Mouse (Mus musculus) monocyte, adult 5-6 weeks (primary cell): ENCODE data around the gene Ccdc36. TPM values are rescaled to one million over a fixed set of nuclear protein-coding genes. Genes with fewer than 3 reads are reported as not detected.

Experiments used
- ATAC-seq: fragments of 153-309, 156-312 bp; replicated peaks from 2 replicates; pipeline ENCODE4 v1.8.0; 2017; ENCODE audit warnings: mild to moderate bottlenecking; ENCODE audit not compliant: low TSS enrichment, insufficient number of reproducible peaks, severe bottlenecking, poor library complexity, low FRiP score
- total RNA-seq: library from RNA; stranded (forward); fragments of 200-1000, 200-491, 200-594 nt; gene quantifications from 3 replicates; pipeline ENCODE4 v1.2.3, GENCODE M21; 2017

Ccdc36 gene
- total RNA-seq, 1 experiment from 2014 or later, result not detected

DNA sequence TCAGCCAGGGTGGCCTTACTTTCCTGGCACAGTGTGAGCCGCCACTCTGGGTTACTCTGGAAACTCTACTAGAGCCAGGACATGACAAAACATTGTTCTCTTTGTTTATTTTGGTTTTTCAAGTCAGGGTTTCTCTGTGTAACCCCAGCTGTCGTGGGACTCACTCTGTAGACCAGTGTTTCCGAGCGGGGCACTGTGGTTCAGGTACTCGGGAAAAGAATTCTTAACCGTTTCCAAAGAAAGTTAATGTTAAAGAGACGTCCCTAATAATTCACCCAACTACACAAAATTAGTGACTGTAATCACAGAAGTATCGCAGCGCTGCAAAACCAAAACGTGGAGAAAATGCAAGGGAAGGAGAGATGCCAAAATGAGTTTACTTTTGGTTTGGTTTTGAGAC, 39.7 kb downstream of the Ccdc36 start:
- ATAC-seq, result no peak

DNA sequence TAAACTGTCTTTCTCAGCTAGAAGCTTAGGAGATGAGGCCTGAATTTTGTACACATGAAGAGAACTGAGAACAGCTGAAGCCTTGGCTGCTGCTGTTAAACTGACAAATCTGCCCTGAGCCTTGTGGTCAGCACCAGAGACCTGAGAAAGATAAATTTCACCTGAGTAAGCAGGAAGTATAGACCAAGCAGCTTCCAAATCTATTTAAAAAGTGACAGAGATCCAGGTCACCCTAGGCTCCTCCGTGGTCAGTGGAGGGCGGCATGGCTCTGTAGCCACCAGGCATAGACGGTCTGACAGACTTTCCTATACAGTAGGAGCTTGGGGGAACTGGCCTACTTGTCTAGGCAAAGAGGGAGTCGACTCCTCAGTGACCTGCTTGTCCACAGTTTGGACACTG, 41.5 kb downstream of the Ccdc36 start:
- no peak for ATAC-seq

DNA sequence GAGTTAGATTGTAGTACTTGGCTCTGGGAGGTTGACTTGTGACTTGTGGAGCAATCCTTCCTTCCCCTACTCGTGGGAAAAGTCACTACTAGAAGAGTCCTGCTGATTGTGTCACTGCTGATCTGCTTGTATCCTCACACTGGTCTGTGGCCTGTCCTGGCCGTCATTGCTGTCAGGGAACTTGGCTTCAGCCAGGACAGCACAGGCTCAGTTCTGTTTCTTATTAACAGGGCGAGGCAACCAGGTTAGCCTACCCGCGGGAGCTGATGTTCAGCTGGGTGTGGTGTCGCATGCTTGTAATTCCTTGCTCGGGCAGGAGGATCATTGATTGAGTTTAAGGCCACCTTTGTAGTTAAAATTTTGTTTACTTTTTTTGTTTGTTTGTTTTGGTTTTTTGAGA, 43.3 kb downstream of the Ccdc36 start:
- no peak for ATAC-seq

DNA sequence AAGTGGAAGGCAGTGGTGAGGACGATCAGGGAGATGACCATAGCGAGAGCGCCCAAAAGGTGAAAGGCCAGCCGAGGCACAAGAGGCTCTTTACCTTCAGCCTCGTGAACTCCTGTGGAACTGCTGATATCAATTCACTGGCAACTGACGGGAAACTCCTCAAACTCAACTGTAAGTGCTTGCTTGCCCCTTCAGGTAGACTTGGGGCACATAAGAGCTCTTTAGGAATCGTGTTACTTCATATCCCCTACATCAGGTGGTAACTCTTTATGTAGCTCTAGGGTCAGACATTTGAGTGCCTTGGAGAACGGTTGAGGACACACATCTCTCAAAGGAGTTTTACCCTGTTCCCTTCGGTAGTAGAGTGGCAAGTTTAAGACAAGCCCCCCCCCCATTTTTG, 46.9 kb downstream of the Ccdc36 start:
- ATAC-seq, result no peak

DNA sequence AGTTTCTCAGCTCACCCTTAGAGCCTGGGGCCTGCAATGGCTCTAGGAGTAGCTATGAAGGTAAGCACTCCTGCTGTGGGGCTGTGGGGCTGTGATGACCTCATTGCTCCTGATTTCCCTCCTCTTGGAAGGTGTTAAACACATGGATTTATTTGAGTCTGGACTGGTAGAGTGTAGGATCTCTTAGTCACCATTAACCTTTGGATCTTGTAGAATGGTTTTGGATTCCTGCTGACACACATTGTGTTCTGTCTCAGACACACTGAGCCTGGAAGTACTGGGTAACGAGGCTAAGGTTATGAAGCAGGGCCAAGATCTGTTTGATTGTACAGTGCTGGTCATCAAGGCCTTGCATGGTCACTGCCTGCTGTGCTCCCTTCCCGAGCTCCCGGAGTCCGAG, 49.0 kb downstream of the Ccdc36 start:
- ATAC-seq, result no peak

DNA sequence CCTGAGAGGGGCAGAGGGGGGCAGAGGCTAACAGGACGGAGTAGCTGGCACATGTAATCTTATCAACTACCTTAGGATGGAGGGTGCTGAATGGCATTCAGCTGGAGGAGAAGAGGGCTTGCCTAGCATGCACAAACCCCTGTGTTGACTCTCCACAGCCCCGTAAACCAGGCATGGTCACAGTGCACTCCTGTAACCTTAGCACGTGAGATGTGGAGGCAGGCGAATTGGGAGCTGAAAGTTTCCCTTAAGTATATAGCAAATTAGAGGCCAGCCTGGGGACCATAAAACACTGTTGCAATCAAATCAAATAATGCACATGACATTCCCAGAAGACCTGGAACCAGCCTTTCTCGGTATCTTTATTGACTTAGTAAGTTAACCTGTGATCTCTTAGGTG, 49.5 kb downstream of the Ccdc36 start:
- no peak for ATAC-seq

DNA sequence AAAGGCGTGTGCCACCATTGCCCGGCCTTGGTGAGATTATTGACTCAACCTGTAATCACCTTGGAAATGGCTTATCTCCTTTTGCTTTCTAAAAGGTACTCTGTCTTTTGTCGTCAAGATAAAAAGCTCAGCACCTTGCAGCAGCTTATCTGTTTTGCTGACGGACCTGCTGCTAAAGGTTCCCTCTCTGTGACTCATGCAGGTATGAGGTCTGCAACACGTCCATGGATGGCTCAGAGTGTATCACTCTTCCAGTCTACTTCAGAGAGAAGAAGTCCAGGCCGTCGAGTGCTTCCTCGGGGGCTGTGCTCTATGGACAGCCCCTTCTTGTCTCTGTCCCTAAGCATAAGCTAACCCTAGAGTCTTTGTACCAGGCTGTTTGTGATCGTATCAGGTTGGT, 50.0 kb downstream of the Ccdc36 start:
- ATAC-seq, result no peak

Other genes starting within 250 kb of the Ccdc36 start
- under 0.01 to 1.2 TPM in 2 of 3 replicates, not detected in the other for gene Bsn, start 238.1 kb downstream of the Ccdc36 start, total RNA-seq
- 3.2 to 5.7 TPM (median 5.0 TPM) in 3 replicates for gene Dag1, start 164.5 kb downstream of the Ccdc36 start, total RNA-seq
- 1.1 to 1.9 TPM (median 1.6 TPM) in 3 replicates for gene Nicn1, start 138.1 kb downstream of the Ccdc36 start, total RNA-seq
- gene Amt, start 131.6 kb downstream of the Ccdc36 start, total RNA-seq, result 0.57 to 1.1 TPM in 2 of 3 replicates, not detected in the other
- gene Rhoa, start 122.4 kb downstream of the Ccdc36 start, total RNA-seq, result 777 to 880 TPM (median 867 TPM) in 3 replicates
- 9.4 to 19.9 TPM (median 16.0 TPM) in 3 replicates for gene Tcta, start 122.3 kb downstream of the Ccdc36 start, total RNA-seq
- gene Gpx1, start 89.6 kb downstream of the Ccdc36 start, total RNA-seq, result 1,210 to 1,931 TPM (median 1,658 TPM) in 3 replicates
- 106 to 168 TPM (median 114 TPM) in 3 replicates for gene Usp4, start 80.6 kb downstream of the Ccdc36 start, total RNA-seq
- 3.5 to 8.4 TPM (median 4.9 TPM) in 3 replicates for gene 1700102P08Rik, start 35.7 kb downstream of the Ccdc36 start, total RNA-seq
- gene BC048562, start 8.0 kb upstream of the Ccdc36 start, total RNA-seq, result not detected in 3 replicates
- gene Ccdc71, start 32.0 kb upstream of the Ccdc36 start, total RNA-seq, result 12.6 to 19.5 TPM (median 14.1 TPM) in 3 replicates
- 0.48 to 0.97 TPM in 2 of 3 replicates, not detected in the other for gene Klhdc8b, start 33.1 kb upstream of the Ccdc36 start, total RNA-seq
- gene Lamb2, start 51.3 kb upstream of the Ccdc36 start, total RNA-seq, result not detected in 3 replicates
- gene Usp19, start 62.1 kb upstream of the Ccdc36 start, total RNA-seq, result 39.9 to 81.2 TPM (median 50.5 TPM) in 3 replicates
- 129 to 159 TPM (median 133 TPM) in 3 replicates for gene Qars, start 79.2 kb upstream of the Ccdc36 start, total RNA-seq
- gene Qrich1, start 88.3 kb upstream of the Ccdc36 start, total RNA-seq, result 169 to 180 TPM (median 176 TPM) in 3 replicates
- 62.6 to 85.5 TPM (median 75.7 TPM) in 3 replicates for gene Impdh2, start 131.8 kb upstream of the Ccdc36 start, total RNA-seq
- 8.3 to 13.4 TPM (median 8.5 TPM) in 3 replicates for gene Ndufaf3, start 138.9 kb upstream of the Ccdc36 start, total RNA-seq
- gene Dalrd3, start 141.4 kb upstream of the Ccdc36 start, total RNA-seq, result 30.3 to 61.1 TPM (median 44.8 TPM) in 3 replicates
- 3.6 to 11.4 TPM (median 5.8 TPM) in 3 replicates for gene Wdr6, start 150.3 kb upstream of the Ccdc36 start, total RNA-seq
- 0.75 to 2.6 TPM (median 0.87 TPM) in 3 replicates for gene P4htm, start 169.2 kb upstream of the Ccdc36 start, total RNA-seq
- 163 to 214 TPM (median 169 TPM) in 3 replicates for gene Arih2, start 220.9 kb upstream of the Ccdc36 start, total RNA-seq
- gene Slc25a20, start 233.6 kb upstream of the Ccdc36 start, total RNA-seq, result 41.3 to 54.1 TPM (median 43.3 TPM) in 3 replicates